Mouse (Mus musculus) stomach, embryonic 15.5 days (tissue): Measurements from ENCODE around the gene Cog7. TPM values are rescaled to one million over a fixed set of nuclear protein-coding genes. Genes with fewer than 3 reads are reported as not detected.

Experiments
- ATAC-seq: fragments of 200-750 bp; cut with Nextera tagmentation; 2 replicates; pipeline ENCODE4 v1.8.0; 2017; ENCODE audit warnings: low read depth, moderate number of reproducible peaks, moderate TSS enrichment; ENCODE audit not compliant: insufficient read depth, low FRiP score
- H3K27ac ChIP-seq: fragments of 300-500 bp; sonication (generic); 2 replicates; pipeline ENCODE4 v1.5.1; 2015; ENCODE audit warnings: mild to moderate bottlenecking, inconsistent platforms
- H3K27me3 ChIP-seq: fragments of 300-500 bp; sonication (generic); replicated peaks from 2 replicates; pipeline ENCODE4 v1.6.1; 2015; ENCODE audit warnings: inconsistent platforms
- H3K36me3 ChIP-seq: fragments of 300-500 bp; sonication (generic); 2 replicates; pipeline ENCODE4 v1.6.1; 2015; ENCODE audit warnings: inconsistent platforms
- H3K4me1 ChIP-seq: fragments of 300-500 bp; sonication (generic); 2 replicates; pipeline ENCODE4 v1.6.1; 2015; ENCODE audit warnings: inconsistent platforms
- H3K4me2 ChIP-seq: fragments of 300-500 bp; sonication (generic); 2 replicates; pipeline ENCODE4 v1.6.1; 2015; ENCODE audit warnings: mild to moderate bottlenecking, inconsistent platforms
- H3K4me3 ChIP-seq: fragments of 300-500 bp; sonication (generic); replicated peaks from 2 replicates; pipeline ENCODE4 v1.5.1; 2015; ENCODE audit warnings: inconsistent platforms
- H3K9ac ChIP-seq: fragments of 300-500 bp; sonication (generic); 2 replicates; pipeline ENCODE4 v1.6.1; 2015; ENCODE audit warnings: inconsistent platforms
- H3K9me3 ChIP-seq: fragments of 300-500 bp; sonication (generic); 2 replicates; pipeline ENCODE4 v1.6.1; 2016; ENCODE audit warnings: inconsistent platforms
- WGBS: fragments of 180-500 bp; shearing (Covaris S2); methylation state at CpG from one replicate; pipeline ENCODE4 v1.1.7; 2015; 5-methylcytosine and 5-hydroxymethylcytosine counted together
- polyA plus RNA-seq: library from polyadenylated mRNA; unstranded; fragments of >200 nt; fragmentation: Nextera tagmentation; extraction: Ambion mirVana; gene quantifications from 2 replicates; pipeline ENCODE4 v1.2.1, GENCODE M21; 2015

The Cog7 gene
- 21.2 and 25.0 TPM in 2 replicates for polyA plus RNA-seq

DNA sequence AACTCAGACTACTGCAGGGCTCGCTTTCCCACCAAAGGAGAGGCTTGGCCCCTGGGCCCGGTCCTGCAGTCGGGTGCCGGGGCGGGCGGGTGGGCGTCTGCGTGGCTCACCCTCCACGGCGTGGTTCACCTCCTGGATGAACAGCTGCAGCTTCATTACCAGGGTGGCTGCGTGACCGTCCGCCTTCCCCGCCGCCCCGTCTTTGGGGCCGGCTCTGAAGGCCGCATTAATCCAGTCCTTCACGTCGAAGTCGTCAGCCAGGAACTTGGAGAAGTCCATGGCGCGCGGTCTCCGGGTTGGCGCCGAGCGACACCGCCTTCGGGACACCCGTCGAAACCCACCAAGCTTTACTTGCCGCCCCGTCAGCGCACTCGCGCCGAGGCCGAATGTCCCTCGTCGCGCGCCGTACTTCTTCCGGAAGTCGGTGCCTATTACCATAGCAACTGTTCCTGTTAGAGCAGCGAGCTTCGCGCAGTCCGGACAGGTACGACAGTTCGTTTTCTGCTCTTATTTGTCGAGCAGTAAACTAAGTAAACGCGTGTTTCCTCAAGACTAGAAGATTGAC is at the start of gene Cog7:
Cog7 (minus strand) TSS at position 405 of the 565 bp plus-strand sequence.
- Histone ChIP-seq H3K27ac (no peak within 1 kb of the TSS), H3K36me3 (no peaks in the 10 kb centered on the region), H3K4me1 (0 out of 2 replicates have a peak, but pooled peaks cover 3% of the 10 kb centered on the region), H3K9me3 (no peaks in the 10 kb centered on the region), H3K27me3 (no peaks in the 10 kb centered on the region), H3K4me3 (peak within 1 kb of the TSS; percentile 80), H3K4me2 (peak within 1 kb of the TSS; percentile 69), H3K9ac (peak within 1 kb of the TSS; percentile 71)
- WGBS, result under 1% methylated on average over 55 of the region's 55 CpGs
- ATAC-seq, result peak; percentile 90

DNA sequence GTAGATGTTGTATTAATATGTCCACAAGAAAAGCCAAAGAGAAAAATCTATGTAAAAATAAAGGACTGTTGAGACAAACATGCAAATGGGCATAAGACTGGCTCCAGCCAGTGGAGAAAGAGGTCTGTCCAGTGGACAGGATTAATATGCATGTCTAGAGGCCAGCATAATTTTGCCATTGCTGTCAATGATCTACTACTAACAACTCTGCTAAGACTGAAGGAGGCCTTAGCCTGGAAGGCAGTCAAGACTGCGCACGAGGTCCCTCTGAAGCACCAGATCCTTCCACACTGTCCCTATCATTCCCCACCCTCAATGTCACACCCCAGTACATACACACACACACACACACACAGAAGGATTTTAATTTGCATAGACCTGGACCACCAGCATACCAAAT is 40.6 kb upstream of the Cog7 start:
- no peak overlapping the region for H3K4me3 ChIP-seq
- no peaks in the 10 kb centered on the region for H3K27me3 ChIP-seq
- H3K36me3 ChIP-seq, result no peaks in the 10 kb centered on the region
- no peak for ATAC-seq
- no peak overlapping the region for H3K4me2 ChIP-seq
- no peaks in the 10 kb centered on the region for H3K9me3 ChIP-seq
- WGBS, result 95% methylated on average over 2 of the region's 2 CpGs
- peaks cover 23% of the 10 kb centered on the region for H3K4me1 ChIP-seq
- H3K27ac ChIP-seq, result no peak overlapping the region
- no peak overlapping the region for H3K9ac ChIP-seq

DNA sequence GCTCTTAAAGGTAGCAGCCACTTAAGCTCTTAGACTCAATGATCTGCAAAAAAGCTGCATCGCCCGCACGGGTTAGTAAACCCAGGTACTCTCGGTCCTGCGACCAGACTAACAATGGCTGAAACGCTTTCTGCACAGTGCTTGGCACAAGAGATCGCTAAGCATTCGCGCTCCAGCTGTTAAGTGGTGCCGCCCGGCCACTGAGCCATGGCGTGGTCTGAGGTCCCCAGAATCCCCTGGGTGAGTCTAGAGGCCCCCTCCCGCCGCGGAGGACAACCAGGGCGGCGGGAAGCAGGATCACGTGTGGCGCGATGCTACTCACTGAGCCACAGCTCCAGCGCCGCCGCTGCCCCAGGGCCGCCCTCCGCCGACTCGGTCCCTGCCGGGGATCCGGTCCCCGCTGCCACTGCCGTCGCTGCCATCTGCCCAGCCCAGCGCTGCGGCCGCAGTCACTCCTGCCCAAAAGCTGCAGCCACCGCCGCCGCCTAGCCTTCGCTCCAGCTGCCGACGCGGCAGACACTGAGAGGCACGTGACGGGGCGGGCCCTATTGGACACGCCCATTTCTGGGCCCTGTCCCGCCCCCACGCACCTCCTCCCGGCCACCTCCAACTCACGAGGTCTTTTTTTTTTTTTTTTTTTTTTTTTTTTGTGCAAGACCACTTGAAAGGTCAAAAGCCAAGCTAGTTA is 39.3 kb upstream of the Cog7 start, which contains the start of gene Gga2:
Gga2 (minus strand) TSS at position 556 of the 688 bp plus-strand sequence.
- no peaks in the 10 kb centered on the region for H3K27me3 ChIP-seq
- peaks cover 31% of the 10 kb centered on the region for H3K4me1 ChIP-seq
- no peaks in the 10 kb centered on the region for H3K36me3 ChIP-seq
- H3K9me3 ChIP-seq, result no peaks in the 10 kb centered on the region
- under 1% methylated on average over 50 of the region's 50 CpGs for WGBS
- peak within 1 kb of the TSS; percentile 85 for H3K27ac ChIP-seq
- peak within 1 kb of the TSS; percentile 80 for H3K4me3 ChIP-seq
- peak; percentile 75 for ATAC-seq
- H3K9ac ChIP-seq, result peak within 1 kb of the TSS; percentile 69
- peak within 1 kb of the TSS; percentile 67 for H3K4me2 ChIP-seq

DNA sequence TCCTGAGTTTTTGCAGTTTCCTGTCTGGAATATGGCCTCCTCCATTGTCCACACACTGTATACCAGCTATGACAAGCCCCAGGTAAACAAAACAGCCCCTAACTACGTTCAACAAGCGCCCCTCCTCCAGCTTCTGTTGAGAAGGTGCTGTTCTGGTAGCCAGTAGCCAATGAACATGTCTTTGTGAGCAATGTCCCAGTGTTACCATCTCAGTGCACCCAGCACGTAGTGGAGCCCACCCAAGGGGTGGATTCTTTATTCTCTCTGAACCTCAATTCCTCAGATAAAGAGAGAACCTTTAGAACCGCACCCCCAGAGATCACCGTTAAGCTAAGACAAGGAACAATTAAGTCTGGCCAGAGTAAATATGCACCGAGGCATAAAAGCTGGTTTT is 38.8 kb upstream of the Cog7 start:
- H3K27ac ChIP-seq, result peak overlapping the region; percentile 85
- H3K4me1 ChIP-seq, result peaks cover 36% of the 10 kb centered on the region
- H3K4me3 ChIP-seq, result peak overlapping the region; percentile 80
- peak; percentile 10; the same call in 1 of the 2 replicates for ATAC-seq
- peak overlapping the region; percentile 67 for H3K4me2 ChIP-seq
- WGBS, result 2% methylated on average over 6 of the region's 6 CpGs
- H3K9ac ChIP-seq, result peak overlapping the region; percentile 69
- H3K36me3 ChIP-seq, result no peaks in the 10 kb centered on the region
- H3K27me3 ChIP-seq, result no peaks in the 10 kb centered on the region
- no peaks in the 10 kb centered on the region for H3K9me3 ChIP-seq

DNA sequence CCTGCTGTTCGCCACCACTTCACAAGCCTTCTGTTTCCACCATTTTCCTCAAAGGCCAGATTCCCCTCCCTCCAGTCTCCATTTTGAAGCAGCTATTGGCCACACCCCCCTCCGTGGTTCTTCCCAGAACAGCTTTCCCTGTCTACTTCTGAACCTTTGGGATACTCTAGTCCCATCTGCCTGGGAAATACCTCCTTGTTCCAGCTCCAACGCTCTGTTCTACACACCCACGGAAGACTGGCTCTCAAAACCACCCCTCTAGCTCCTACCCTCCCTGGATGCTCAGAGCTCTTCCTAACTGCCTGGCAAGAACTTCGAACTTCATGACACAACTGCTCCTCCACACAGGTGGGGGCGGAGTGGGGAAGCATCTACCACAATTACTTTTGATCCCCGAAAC is 37.5 kb upstream of the Cog7 start:
- no peaks in the 10 kb centered on the region for H3K9me3 ChIP-seq
- no peak overlapping the region for H3K4me3 ChIP-seq
- peak overlapping the region; percentile 26; the same call in 1 of the 2 replicates for H3K27ac ChIP-seq
- no peak overlapping the region for H3K9ac ChIP-seq
- no peak for ATAC-seq
- WGBS, result 85% methylated on average over 7 of the region's 7 CpGs
- peak overlapping the region; percentile 67 for H3K4me2 ChIP-seq
- H3K36me3 ChIP-seq, result no peaks in the 10 kb centered on the region
- H3K27me3 ChIP-seq, result no peaks in the 10 kb centered on the region
- peaks cover 44% of the 10 kb centered on the region for H3K4me1 ChIP-seq

DNA sequence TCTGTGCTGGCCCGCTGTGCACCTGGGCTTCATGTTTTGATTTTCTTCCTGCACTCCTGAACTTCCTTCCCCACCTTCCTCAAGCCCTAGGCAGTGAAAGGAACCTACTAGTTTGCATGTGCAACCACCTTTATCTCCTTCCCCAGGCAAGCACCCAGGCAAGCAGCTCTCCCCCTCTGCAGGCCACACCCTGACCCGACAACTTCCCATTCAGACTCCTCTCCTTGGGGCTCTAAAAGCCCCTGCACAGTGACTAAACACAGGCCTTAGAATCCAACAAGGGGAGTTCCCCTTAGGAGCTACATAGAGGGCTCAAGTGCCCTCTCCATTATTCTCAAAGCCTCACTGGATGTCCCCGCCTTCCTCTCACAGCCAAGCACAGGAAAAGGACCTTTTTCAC is 36.7 kb upstream of the Cog7 start:
- no peaks in the 10 kb centered on the region for H3K9me3 ChIP-seq
- no peaks in the 10 kb centered on the region for H3K27me3 ChIP-seq
- no peak overlapping the region for H3K9ac ChIP-seq
- WGBS, result 61% methylated on average over 3 of the region's 3 CpGs
- peaks cover 44% of the 10 kb centered on the region for H3K4me1 ChIP-seq
- 0 out of 2 replicates have a peak overlapping the region, but pooled peaks have one; percentile 2 for H3K4me3 ChIP-seq
- H3K4me2 ChIP-seq, result peak overlapping the region; percentile 25; the same call in 1 of the 2 replicates
- peak overlapping the region; percentile 26 for H3K27ac ChIP-seq
- peak; percentile 30; the same call in 1 of the 2 replicates for ATAC-seq
- no peaks in the 10 kb centered on the region for H3K36me3 ChIP-seq

DNA sequence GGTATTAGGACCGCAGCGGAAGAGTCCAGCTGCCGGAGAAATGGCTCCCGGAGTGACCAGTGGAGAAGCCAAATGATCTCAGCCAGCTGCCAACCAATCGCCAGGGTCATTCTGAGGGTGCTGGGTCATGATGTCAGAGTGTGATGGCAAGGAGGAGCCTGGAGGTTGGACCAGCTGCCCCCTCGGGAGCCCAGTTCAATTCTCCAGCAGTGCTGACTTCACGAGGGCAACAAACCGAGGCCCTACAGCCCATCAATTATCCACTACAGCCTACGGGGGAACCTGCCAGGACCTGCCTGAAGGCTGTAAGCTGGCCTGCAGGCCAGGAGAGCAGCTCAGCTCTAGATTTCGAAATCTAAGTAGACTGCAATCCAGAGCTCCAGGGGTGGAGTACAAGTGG is 34.2 kb upstream of the Cog7 start:
- H3K27ac ChIP-seq, result peak overlapping the region; percentile 12; the same call in 1 of the 2 replicates
- no peaks in the 10 kb centered on the region for H3K9me3 ChIP-seq
- H3K36me3 ChIP-seq, result peaks cover 6% of the 10 kb centered on the region; the same call in 1 of the 2 replicates
- H3K4me2 ChIP-seq, result peak overlapping the region; percentile 17; the same call in 1 of the 2 replicates
- no peaks in the 10 kb centered on the region for H3K27me3 ChIP-seq
- peaks cover 44% of the 10 kb centered on the region for H3K4me1 ChIP-seq
- ATAC-seq, result no peak
- no peak overlapping the region for H3K9ac ChIP-seq
- peak overlapping the region; percentile 0; the same call in 1 of the 2 replicates for H3K4me3 ChIP-seq
- 37% methylated on average over 10 of the region's 10 CpGs for WGBS

DNA sequence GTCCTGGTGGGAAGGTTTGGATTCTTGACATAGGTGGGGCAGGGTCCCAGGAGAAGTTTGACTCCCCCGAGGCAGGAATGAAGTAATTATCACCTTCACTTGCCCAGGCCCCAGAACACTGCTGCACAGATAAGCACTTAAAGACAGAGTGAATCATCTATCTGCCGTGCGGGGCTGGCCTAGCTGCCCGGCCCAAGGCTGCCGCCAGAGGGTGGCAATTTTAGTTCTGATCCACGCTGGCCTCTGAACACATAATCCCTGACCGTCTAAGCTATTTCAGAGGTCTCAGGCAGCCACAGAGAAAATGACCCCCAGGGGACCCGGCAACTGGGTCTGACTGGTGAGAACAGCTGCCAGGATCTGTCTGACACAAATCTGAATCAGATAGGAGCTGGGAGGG is 33.6 kb upstream of the Cog7 start:
- H3K27me3 ChIP-seq, result no peaks in the 10 kb centered on the region
- H3K9me3 ChIP-seq, result no peaks in the 10 kb centered on the region
- H3K36me3 ChIP-seq, result peaks cover 6% of the 10 kb centered on the region; the same call in 1 of the 2 replicates
- H3K4me2 ChIP-seq, result peak overlapping the region; percentile 17; the same call in 1 of the 2 replicates
- H3K9ac ChIP-seq, result no peak overlapping the region
- peak overlapping the region; percentile 28; the same call in 1 of the 2 replicates for H3K27ac ChIP-seq
- H3K4me3 ChIP-seq, result no peak overlapping the region; the same call in 1 of the 2 replicates
- ATAC-seq, result peak; percentile 37; the same call in 1 of the 2 replicates
- peaks cover 43% of the 10 kb centered on the region for H3K4me1 ChIP-seq
- 27% methylated on average over 8 of the region's 8 CpGs for WGBS

DNA sequence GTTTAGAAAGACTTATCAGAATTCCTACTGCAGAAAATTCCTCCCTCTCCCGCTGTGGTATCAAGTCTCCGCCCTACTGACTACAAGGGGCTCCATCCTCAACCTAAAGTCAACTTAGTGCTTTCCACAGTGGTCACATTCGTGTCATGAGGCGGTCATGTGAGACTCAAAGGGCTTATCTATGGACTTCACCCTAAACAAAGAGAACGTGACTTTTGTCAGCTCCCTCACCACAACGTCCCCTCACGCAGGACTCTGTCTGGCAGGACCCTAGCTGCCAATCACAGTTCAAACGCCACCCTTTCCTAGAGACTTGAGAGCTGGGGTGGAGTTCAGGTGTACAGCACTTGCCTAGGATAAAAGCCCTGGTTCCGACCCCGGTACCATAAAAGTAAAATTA is 31.4 kb upstream of the Cog7 start:
- Histone ChIP-seq H3K4me1 (peaks cover 23% of the 10 kb centered on the region), H3K4me3 (no peak overlapping the region), H3K27ac (no peak overlapping the region), H3K9ac (no peak overlapping the region), H3K36me3 (peaks cover 12% of the 10 kb centered on the region; the same call in 1 of the 2 replicates), H3K4me2 (no peak overlapping the region), H3K9me3 (no peaks in the 10 kb centered on the region), H3K27me3 (no peaks in the 10 kb centered on the region)
- 73% methylated on average over 10 of the region's 10 CpGs for WGBS
- ATAC-seq, result peak; percentile 64

DNA sequence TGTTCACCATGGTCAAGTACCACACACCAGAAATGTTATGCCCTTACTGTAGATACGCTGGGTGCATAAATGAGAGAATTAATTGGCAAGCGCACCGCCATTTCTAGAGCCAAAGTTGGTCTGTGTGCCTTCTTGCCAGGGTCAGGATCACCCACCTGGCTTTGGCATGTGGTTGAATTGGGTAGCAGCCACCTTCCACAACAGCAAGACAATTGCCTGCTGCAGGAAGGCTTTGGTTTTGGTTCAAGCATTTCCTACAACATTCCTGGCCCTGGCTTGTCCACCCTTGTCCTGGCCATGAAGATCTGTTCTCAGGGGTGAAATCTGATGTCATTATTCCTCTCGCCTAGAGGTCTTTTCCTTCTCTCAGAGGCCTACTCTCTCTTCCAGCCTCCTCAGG is 30.9 kb upstream of the Cog7 start:
- WGBS, result 91% methylated on average over 4 of the region's 4 CpGs
- no peak for ATAC-seq
- H3K9ac ChIP-seq, result no peak overlapping the region
- H3K36me3 ChIP-seq, result peaks cover 16% of the 10 kb centered on the region; the same call in 1 of the 2 replicates
- H3K4me3 ChIP-seq, result no peak overlapping the region
- no peak overlapping the region for H3K27ac ChIP-seq
- no peaks in the 10 kb centered on the region for H3K9me3 ChIP-seq
- H3K27me3 ChIP-seq, result no peaks in the 10 kb centered on the region
- H3K4me1 ChIP-seq, result peaks cover 23% of the 10 kb centered on the region
- H3K4me2 ChIP-seq, result no peak overlapping the region

DNA sequence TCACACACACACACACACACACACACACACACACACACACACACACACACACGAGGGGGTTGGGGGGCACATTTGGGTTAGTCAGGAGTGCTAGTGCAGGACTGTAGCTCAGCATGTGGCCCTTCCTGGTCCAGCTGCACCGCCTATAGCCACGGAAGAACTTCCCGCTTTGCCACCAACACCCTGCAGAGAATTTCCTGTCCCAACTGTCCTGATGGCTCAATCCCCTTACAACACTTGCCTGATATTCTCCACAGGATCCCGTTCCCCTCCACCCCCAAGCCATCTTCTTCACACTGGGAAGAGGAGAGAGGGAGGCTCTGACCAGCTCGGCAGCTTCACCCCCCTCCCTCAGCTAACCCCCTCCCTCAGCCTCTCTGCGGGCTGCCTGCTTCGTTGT is 18.9 kb upstream of the Cog7 start:
- H3K9me3 ChIP-seq, result no peaks in the 10 kb centered on the region
- H3K4me2 ChIP-seq, result no peak overlapping the region
- ATAC-seq, result no peak
- H3K9ac ChIP-seq, result no peak overlapping the region
- H3K4me3 ChIP-seq, result no peak overlapping the region
- no peaks in the 10 kb centered on the region for H3K27me3 ChIP-seq
- no peak overlapping the region for H3K27ac ChIP-seq
- H3K4me1 ChIP-seq, result no peaks in the 10 kb centered on the region
- 75% methylated on average over 8 of the region's 8 CpGs for WGBS
- H3K36me3 ChIP-seq, result peaks cover 32% of the 10 kb centered on the region

DNA sequence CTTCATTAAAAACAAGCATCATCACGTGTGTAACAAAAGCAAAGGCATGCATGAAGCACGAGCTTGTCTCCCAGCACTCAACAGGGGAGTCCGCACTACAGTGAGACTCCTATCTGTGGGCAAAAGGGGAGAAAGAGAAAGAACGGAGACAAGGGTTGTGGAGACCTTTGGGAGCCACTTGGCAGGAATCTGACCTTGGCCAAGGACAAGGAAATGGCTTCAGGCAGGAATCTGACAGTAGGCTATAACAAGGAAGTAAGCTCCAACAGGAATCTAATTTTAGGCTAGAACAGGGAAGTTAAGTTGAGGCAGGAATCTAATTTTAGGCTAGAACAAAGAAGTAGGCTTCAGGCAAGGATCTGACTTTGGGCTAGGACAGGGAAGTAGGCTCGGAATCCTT is 14.4 kb upstream of the Cog7 start:
- peaks cover 53% of the 10 kb centered on the region for H3K36me3 ChIP-seq
- ATAC-seq, result no peak
- H3K9ac ChIP-seq, result no peak overlapping the region
- no peaks in the 10 kb centered on the region for H3K9me3 ChIP-seq
- no peak overlapping the region for H3K4me2 ChIP-seq
- H3K27ac ChIP-seq, result no peak overlapping the region
- H3K4me3 ChIP-seq, result no peak overlapping the region
- no peaks in the 10 kb centered on the region for H3K27me3 ChIP-seq
- WGBS, result 87% methylated on average over 5 of the region's 5 CpGs
- H3K4me1 ChIP-seq, result no peaks in the 10 kb centered on the region
